Mouse (Mus musculus): Measurements from ENCODE around the gene Prpf6. TPM values are rescaled to one million over a fixed set of nuclear protein-coding genes. Genes with fewer than 3 reads are reported as not detected.

Prpf6 gene
- total RNA-seq, 2 experiments from 2014 or later = 30.9 to 37.1 TPM

DNA sequence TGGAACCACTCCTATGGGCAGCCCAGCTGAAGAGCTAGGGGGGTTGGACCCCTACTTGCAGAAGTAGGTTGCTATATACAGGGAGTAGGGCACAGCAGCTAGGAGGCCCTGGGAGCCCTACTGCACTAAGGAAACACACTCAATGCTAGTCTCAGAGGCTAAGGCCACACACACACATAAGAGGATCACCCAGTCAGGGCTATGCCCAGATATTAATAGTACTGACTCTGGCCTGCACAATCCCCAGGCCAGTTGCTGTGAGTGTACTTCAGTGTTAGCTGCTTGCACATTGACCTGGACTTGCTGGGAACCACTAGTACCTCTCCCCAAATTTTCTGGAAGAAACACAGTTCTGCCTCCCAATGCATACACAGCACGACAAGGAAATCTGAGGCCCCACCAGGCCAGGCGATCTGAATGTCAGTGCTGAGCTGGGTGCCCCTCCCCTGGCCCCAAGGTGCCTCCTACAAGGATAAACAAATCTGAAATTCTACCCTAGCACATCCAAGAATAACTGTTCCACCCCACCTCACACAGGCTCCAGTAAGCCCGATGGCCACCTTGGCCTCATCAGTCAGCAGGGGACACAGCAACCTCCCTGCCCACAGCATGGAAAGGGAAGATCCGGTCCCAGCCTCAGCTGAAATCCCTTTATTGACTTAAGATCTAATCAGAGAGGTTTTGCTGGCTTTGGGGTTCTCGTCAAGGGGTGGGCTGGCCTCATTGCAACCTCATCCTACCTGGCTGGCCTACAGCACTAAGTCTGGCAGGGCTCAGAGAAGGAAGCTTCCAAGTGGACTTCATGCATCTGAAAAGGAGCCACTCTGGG lies 12.7 kb upstream of the Prpf6 start:
- intact Hi-C loops (cut with DNase I) = no loop called here
- DNase-seq = no peak

DNA sequence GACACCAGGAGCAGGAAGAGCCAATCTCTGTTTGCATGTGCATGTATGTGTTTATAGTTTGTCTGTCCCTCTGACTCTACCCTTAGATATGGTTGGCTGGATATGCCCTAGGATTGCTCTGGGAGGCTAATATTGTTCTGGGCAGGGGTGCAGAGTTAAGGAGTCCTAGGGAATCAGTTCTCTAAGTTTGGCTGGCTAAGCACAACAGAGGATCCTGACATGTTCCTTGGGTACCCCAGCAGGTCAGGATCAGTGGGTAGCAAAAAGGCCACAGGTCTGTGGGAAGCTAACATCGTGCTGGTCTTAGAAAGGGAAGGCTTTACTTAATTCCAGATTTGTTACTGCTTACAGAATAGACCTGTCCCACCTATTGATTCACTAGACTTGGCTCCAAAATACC lies 12.0 kb upstream of the Prpf6 start:
- intact Hi-C loops (cut with DNase I) = loop anchor here (2.0 to 5.0 kb wide), 2 partner anchors 59 to 187 kb away; partner anchors contain the start of gene Dnajc5
- no peak for DNase-seq

DNA sequence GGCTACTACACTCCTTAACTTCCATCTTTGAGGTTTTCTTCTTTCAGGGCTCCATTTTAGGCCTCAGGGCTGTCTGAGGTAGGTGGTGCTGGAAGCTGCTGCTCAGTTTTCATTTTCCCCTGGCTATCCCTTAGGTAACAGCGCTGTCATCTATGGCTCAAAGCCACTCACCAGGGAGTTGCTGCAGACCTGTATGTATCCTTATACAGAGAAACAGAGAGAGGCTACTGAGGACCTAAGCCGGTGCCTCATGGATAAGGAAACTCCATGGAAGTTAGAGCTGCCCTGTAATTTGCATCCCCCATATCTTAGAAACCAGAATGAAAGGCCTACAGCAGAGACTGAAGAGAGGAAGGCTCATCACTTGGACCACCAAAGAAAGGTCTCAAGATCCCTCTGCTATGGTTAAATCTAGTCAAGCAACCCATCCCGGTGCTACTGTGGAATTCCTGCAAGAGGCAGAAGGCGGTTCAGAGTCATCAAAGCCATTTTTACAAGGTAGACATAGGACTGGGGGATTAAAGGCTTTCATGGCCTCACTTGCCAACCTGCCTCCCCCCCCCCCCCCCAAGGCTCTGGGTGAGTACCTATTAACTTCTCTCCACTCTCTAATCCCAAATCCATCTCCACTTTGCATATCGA lies 11.4 kb upstream of the Prpf6 start:
- intact Hi-C loops (cut with DNase I) = loop anchor here (2.0 to 5.0 kb wide), 2 partner anchors 59 to 188 kb away; partner anchors contain the start of gene Dnajc5
- no peak for DNase-seq

DNA sequence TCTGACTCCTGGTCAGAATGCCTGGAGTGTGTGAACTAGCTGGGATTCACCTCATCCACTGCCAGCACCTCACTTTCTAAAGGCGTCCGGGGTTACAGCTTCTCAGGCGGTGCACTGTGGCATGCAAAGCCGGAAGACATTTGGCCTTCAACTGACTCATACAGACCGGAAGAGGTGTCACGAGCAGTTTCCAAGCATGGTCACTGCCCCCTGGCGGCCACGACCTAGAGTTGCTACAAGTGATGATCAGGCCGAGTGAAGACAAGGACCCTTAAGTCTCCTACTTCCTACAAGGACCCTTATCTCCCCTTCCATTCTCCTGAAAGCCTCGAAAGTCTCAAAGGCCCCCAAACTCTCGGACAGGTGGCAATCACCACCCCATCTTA lies 10.7 kb upstream of the Prpf6 start:
- DNase-seq = peak; percentile 84 to 87

DNA sequence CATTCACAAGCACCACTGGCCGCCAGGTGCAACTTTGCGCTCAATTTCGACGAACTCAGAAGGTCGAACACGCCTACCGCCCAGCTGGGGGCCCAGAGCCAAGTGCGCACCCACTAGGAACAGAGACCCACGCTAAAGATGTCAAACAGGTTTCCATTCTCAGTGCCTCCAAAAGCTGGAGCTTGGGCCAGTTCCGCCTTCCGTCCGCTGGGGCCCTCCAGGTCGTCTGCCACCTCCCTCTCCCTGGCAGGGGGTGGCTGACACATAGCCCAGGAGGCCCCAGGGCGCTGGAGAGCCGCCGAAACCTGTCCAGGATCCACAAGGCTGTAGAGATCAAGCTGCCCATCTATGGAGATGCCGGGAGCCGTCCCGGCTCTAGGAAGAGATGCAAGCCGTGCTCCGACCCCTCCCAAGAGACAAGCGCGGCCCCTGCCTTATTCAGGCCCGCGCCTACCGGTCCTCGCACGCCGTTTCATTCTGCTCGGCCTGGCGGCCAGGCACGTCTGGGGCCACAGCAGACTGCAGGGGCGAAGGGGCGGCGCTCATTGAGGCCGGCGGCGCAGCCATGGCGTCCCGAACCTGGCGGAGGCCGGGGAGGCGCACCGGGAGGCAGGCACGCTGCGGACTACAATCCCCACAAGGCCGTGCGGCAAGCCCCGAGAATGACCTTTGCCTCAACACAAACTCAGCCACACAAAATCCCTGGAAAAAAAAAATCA lies 10.1 kb upstream of the Prpf6 start:
- intact Hi-C loops (cut with DNase I) = loop anchor here (2.0 to 5.0 kb wide), 2 partner anchors 61 to 189 kb away; partner anchors contain the start of gene Dnajc5

More for the DNA sequence above, 10.7 kb upstream of the Prpf6 start:
- intact Hi-C loops (cut with DNase I) = loop anchor here (2.0 to 5.0 kb wide), 2 partner anchors 60 to 189 kb away; partner anchors contain the start of gene Dnajc5

DNA sequence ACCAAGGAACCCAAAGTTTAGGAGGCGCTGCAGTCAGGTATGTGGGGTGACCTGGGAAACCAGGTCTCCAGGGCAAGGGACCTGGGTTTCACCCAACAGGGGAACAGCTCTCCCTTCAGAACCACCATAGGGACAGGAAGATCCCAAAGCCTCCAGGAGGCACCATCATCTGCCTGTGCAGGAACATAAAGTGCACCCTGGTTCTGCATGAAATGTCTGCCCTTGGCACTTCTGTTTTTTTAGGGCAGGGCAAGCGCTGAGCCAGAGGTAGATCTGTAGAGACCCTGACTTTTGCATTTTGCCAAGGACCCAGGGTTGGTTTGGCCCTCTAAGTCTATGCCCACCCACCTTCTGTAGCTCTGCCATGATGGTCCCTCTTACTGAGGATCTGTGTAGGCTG lies 9.3 kb upstream of the Prpf6 start:
- DNase-seq = no peak
- intact Hi-C loops (cut with DNase I) = loop anchor here (5.0 kb wide), 1 partner anchor 190 kb away; no protein-coding TSS in a partner anchor

More for the DNA sequence above, 10.1 kb upstream of the Prpf6 start:
- DNase-seq = peak; percentile 87 to 90

DNA sequence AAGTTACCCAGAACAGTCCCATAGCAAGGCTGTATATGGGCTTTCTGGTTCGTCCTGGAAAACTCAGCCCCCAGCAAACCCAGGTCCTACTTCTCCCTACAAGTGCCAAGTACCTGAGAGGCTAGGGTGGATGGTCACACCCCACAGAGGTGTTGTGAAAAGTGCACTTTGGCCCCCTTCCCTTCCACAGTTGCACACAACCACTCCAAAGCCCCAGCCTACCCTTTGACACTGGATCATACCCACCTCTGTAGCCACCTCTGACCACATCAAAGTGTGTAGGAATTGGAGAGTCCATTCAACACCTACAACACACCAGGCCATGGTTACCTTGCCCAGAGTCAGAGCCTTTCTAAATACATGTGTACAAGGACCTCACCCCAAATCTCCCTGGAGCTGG lies 8.7 kb upstream of the Prpf6 start:
- DNase-seq = no peak

DNA sequence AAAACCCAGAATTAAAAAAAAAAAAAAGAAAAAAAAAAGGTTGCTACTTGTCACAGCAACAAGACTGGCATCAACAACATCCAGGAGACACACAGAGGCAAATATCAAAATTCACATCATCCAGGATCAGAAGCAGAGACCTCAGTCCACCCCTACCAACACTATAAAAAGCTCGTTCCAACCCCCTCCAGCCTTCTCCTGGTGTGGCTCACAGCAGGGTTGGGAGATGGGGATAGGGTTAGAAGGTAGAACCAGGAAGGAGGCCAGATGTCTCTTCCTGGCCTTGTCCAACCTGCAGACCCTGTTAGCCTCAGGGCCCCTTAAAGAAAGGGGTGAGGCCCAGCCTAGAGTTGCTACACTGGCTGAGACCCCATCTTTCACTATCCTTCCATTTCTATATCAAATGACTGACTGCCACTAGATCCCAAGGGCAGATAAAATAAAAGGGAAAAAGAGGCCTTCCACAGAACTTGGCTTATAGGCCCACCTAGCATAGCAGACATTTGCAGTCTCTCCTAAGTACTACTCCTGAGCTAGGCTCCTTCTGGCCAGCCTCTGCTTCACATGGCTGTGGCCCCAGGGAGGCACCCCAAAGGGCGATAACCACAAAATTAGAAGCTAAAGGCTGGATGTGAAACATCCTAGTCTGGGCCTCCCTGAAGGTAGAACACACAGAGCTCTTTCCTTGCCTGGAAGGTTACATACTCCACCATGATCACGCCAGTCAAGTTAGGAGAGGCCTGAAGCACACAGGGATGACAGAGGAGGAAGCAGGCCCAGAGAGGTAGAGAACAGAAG lies 8.0 kb upstream of the Prpf6 start:
- DNase-seq = no peak
- intact Hi-C loops (cut with DNase I) = loop anchor here (5.0 kb wide), 1 partner anchor 191 kb away; no protein-coding TSS in a partner anchor

More for the DNA sequence above, 8.7 kb upstream of the Prpf6 start:
- intact Hi-C loops (cut with DNase I) = loop anchor here (5.0 kb wide), 1 partner anchor 191 kb away; no protein-coding TSS in a partner anchor

DNA sequence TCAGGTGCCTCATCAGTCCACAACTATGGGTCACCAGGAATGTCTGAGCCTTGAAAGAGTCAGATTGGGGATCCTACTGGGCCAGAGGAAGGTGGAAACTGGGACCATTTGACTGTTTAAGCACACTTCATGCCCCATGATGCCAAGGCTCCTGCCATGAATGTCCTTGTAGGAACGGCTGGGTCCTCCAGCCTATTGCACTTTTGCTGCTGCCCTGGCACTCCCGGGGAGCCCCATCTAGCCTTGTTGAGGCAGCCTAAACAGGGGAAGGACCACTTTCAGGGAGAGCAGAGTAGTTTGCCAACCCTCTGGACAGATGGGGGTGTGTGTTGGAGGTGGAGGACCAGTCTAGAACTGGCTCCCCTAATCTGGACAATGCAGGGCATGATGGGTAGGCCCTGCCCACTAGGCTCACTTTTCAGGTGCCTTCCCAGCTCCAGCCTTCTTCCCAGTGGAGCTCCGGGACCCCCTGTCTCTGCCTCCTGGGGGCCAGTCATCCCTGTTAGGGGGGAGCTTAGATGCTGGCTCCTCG lies 7.2 kb upstream of the Prpf6 start, which contains the start of gene Uckl1:
Gene Uckl1, minus strand, starts transcription at position 482 of the 532 bp plus-strand sequence.
- intact Hi-C loops (cut with DNase I) = loop anchor here (5.0 kb wide), 1 partner anchor 192 kb away; no protein-coding TSS in a partner anchor

DNA sequence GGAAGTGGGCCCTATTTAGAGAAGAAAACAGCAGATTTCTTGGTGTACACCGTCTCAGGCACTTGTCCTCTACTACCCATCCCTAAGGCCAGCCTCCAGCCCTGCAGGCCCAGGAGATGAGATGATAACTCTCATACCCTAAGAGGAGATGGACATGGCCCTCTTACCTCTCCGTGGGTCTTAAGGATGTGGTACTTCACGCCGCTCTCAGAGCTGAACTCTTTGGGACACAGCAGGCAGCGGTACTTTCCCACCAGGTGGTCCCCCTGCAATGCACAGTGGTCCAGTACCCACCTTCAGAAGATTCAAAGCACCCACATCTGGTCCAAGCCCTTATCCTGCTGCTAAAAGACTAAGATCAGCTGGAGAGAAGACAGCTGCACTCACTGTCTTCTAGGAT lies 6.2 kb upstream of the Prpf6 start:
- intact Hi-C loops (cut with DNase I) = no loop called here
- DNase-seq = no peak

More for the DNA sequence above, 7.2 kb upstream of the Prpf6 start, which contains the start of gene Uckl1:
- DNase-seq = no peak

DNA sequence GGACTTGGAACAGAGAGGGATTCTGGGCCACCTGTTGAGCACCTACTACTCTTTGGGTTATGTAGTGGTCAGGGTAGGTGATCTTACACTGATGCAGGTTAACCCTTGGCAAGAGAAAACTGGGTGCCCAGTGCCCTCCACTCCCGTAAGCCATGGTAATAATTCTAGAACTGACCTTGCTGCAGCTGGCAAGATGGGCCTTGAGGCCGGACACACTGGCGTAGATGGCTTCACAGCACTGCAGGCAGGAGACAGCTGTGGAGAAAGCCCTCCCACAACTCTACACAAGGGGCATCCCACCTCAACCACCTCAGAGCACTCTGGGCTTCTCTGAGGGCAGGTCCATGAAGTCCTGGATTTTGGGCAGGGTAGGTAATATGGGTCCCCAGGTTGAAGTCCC lies 5.5 kb upstream of the Prpf6 start:
- intact Hi-C loops (cut with DNase I) = no loop called here
- no peak for DNase-seq

DNA sequence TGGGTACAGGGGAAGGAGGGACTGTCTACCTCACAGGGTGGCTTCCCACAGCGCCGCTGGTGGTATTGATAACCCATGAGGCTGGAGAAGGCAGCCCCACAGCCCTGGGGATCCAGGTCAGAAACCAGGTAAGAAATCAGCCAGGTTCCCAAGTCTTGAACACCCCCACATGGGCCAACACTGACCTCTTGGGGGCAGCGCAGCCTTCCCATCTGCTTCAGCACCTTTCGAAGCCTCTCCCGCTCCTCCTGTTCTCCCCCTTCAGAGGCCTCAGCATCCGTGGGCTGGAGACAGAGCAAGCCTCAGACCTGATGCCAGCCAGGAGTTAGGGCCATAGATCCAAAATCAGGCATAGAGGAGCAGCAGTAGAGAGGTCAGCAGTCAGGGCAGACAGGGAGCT lies 3.9 kb upstream of the Prpf6 start:
- intact Hi-C loops (cut with DNase I) = no loop called here
- peak in 1 of 2 experiments; percentile 4 for DNase-seq

DNA sequence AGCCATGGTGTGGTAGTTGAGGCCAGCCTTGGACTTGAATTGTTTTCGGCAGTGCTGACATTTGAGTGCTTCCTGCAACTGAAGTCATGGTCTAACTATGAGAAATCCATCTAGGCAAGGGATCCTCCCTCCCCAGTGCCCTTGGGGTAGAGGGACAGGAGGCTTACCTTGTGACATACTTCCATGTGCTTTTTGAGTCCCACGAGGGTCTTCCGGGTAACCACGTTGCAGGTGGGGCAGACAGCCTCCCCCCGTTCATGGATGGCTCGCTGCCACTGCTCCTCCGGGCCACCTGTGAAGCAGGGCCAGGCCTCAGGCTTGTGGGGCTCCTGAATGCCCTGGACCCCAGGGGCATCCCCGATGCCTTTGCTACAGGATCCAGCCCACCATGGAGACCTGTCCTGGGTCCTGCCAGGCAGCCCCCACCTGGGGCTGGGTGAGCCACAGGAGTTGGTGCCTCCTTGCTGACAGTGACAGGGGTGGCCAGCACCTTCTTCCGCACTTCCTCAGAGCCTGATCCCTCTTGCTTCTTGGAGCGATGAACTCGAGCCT lies 3.4 kb upstream of the Prpf6 start:
- DNase-seq = peak in 1 of 2 experiments; percentile 2
- intact Hi-C loops (cut with DNase I) = no loop called here

DNA sequence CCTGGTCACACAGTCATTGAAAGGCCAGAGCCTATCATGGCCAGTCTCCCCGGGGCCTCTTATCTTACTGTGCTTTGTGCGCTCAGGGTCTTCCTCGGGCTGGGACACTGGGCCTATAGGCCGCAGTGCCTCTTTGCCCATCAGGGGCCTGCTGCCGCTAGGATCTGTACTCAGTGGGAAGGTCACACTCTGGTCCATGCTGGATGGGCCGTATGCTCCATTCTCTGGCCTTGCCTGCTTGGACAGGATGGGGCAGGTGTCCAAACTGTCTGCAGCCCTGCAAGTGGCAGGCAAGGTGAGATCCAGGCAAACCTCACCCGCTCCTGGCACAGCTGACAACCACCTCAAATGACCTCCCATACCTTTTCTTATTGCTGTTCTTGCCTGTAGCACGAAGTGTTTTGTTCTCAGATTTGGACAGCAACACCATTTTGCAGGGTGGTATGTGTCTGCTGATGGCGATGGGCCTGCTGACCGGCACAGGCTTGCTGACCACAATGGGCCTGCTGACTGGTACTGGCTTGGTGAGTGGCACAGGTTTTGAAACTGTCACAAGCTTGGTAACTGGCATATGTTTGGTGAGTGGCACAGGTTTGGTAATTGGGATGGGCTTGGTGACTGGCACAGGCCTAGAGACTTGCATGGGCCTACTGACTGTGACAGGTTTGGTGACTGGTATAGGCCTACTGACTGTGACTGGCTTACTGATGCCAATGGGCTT lies 2.5 kb upstream of the Prpf6 start:
- DNase-seq = peak in 1 of 2 experiments; percentile 0
- intact Hi-C loops (cut with DNase I) = no loop called here

DNA sequence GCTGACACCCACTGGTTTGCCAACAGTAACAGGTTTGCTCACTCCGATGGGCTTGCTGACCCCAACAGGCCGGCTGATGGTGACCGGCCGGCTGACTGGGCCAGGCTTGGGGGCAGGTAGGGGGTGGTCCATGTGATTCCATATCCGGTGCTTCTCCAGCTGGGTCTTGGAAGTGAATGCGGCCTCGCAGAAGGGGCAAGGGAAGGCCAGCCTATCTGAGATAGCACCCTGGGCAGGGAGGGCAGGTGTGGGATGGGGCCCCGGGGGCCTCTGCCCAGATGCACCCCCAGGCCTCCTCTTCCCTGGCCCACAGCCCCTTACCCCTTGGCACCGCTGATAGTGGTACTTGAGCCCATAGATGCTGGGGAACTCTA lies 1.9 kb upstream of the Prpf6 start:
- intact Hi-C loops (cut with DNase I) = loop anchor here (10.0 kb wide), 1 partner anchor 405 kb away; the partner anchor contains the start of gene Ppdpf
- no peak for DNase-seq

DNA sequence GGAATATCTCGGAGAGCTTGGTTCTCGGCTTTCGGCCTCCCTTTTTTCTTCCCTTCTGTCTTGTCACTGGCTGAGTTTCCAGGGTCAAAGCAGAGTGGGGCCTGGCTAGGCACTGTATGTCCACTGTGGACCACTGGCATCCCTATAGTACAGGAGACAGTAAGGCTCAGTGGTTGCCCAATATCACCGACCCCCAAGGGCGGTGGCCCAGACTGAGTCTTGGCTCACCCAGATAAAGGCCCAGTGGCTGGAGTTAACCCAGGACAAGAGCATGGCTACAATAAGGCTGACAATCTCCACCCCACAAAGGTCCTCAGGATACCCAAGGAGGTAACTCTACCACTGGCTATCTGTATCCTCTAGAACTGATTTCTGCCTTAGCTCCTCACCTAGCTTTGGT lies 1.2 kb upstream of the Prpf6 start:
- intact Hi-C loops (cut with DNase I) = loop anchor here (10.0 kb wide), 1 partner anchor 406 kb away; the partner anchor contains the start of gene Ppdpf
- no peak for DNase-seq

DNA sequence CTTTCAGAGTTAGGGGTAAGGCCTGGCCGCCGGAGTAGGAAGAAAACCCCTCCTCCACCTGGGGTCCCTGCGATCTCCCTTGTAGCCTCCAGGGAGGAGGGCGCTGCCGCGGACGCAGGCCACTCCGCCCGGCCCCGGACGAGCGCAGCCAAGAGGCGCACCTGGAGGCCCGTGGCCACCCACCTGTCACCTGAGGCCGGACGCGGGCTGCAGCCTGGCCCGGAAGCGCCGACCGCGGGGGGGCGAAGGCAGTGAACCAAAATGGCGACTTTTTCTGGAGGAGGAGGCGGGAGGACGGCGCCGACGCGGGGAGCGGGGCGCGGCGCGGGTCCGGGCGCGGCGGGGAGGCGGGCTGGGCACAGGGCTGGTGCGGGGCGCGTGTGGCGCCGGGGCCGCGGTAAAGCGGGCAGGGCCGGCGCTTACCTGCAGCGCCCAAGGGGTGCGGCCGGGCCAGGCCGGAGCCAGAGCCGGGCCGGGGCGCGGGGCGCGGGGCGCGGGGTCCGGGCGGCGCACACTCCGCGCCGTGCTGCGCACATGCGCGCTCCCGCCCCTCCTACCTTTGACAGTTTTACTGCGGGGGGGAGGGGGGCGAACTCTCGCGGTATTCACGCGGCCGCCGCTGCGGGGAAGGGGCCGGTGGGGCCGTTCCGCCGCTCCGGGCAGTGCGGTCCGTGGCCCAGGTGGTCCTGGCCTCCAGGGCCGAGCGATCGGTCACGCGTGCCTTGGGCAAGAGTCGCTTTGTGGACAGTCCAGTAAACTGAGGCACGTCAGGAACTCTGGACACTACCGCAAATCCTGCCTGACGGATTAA lies 768 bp downstream of the Prpf6 start, which contains the start of gene Zfp512b:
Gene Zfp512b, minus strand, starts transcription at position 573 of the 811 bp plus-strand sequence.
- DNase-seq = peak; percentile 70 to 76
- intact Hi-C loops (cut with DNase I) = loop anchor here (10.0 kb wide), 1 partner anchor 408 kb away; the partner anchor contains the start of gene Ppdpf

Data from heart, postnatal 14 days (tissue).